In the genomic region with DNA sequence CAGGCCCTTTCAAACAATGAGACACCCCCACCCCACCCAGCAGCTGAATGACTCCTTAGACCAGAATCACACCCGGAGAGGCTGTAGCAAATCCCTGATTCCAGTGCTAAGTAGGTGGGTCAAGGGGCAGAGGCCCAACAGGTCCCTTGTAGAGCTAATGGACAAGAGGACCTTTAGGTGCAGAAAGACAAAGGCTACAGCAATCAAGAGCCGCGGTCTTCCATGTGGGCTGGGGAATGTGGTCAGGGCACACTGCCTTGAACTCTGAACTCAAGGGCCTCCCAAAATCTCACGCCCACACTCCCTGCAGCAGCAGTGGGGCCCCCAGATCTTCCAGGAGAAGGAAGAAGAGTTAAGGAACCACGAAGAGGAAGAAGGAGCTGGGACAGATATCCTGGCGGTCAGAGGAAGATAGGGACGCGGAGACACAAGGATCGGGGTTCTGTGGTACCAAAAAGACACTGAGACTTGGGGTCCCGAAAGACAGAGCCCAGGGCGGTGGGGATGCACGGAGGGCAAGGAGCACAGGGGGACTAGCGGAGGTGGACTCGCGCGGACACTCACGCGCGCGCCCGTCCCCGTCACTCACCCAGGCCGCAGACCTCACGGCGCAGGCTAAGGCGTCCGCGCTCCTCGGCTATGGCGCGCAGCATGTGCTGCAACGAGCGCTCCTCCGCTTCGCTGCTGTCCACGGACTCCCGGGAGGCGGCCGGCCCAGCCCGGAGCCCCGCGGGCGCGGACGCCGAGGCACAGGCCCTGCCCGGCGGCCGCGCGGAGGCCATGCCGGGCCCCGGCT, we compare ENCODE assay signal across 8 mouse cellular contexts. TPM values are rescaled to one million over a fixed set of nuclear protein-coding genes. Genes with fewer than 3 reads are reported as not detected.
DNase-seq lines count a peak whose midpoint lies in the region; ATAC-seq and TF ChIP-seq lines count a peak whose summit lies in the region.

No protein-coding gene starts in this region.

- no peak for TF ChIP-seq CTCF in liver, adult 2 months (IDR thresholded peaks at IDR 0.05; ENCODE audit: low read depth, low read length)
- TF ChIP-seq CTCF in lung, embryonic 14.5 days (IDR thresholded peaks at IDR 0.05; ENCODE audit: low read depth) = no peak
- no peak for TF ChIP-seq CTCF in olfactory bulb, adult 2 months (IDR thresholded peaks at IDR 0.05; ENCODE audit: insufficient read depth, low read depth, low read length)

- no peak for TF ChIP-seq POLR2A in liver, adult 2 months (IDR thresholded peaks at IDR 0.05; ENCODE audit: extremely low read depth, insufficient read depth, low read length)
- no peak for TF ChIP-seq POLR2A in olfactory bulb, adult 2 months (IDR thresholded peaks at IDR 0.05; ENCODE audit: insufficient read depth, low read depth, low read length)

- H3K9ac ChIP-seq in liver, adult 2 months (ENCODE audit: low read depth, low read length) = peak overlapping the region; percentile 95
- peak overlapping the region; percentile 90 for H3K9ac ChIP-seq in embryonic facial prominence, embryonic 13.5 days
- H3K9ac ChIP-seq in hindbrain, embryonic 13.5 days = peak overlapping the region; percentile 93
- H3K9ac ChIP-seq in lung, embryonic 14.5 days = peak overlapping the region; percentile 91

- peak; percentile 54 for ATAC-seq in embryonic facial prominence, embryonic 13.5 days (ENCODE audit: insufficient number of reproducible peaks, insufficient read depth, low FRiP score, low TSS enrichment, low read depth)
- peak; percentile 76 for ATAC-seq in hindbrain, embryonic 13.5 days (ENCODE audit: low FRiP score)
- ATAC-seq in lung, embryonic 14.5 days (ENCODE audit: insufficient read depth) = peak; percentile 57

- H3K4me1 ChIP-seq in liver, adult 2 months (ENCODE audit: control insufficient read depth, insufficient read depth, low read length) = peaks cover 11% of the 10 kb centered on the region
- peaks cover 30% of the 10 kb centered on the region for H3K4me1 ChIP-seq in embryonic facial prominence, embryonic 13.5 days
- peaks cover 53% of the 10 kb centered on the region for H3K4me1 ChIP-seq in hindbrain, embryonic 13.5 days (replicated peaks)
- 0 out of 2 replicates have a peak, but pooled peaks cover 4% of the 10 kb centered on the region for H3K4me1 ChIP-seq in lung, embryonic 14.5 days (ENCODE audit: insufficient read depth)
- peaks cover 51% of the 10 kb centered on the region for H3K4me1 ChIP-seq in olfactory bulb, adult 2 months (ENCODE audit: control insufficient read depth, insufficient read depth, low read length)

- peak; percentile 43 for DNase-seq in liver, adult 2 months (ENCODE audit: extremely low read depth, low read depth, low spot score)
- DNase-seq in liver (no peak), R1 (ENCODE audit: low read depth, low spot score) (peak; percentile 29)
- DNase-seq in lung, embryonic 14.5 days = peak; percentile 61
- no peak for DNase-seq in layer of hippocampus, adult 9-11 months

- H3K27ac ChIP-seq in liver, adult 2 months (replicated peaks; ENCODE audit: insufficient read depth, low read depth, low read length) = peak overlapping the region; percentile 37
- H3K27ac ChIP-seq in embryonic facial prominence, embryonic 13.5 days = peak overlapping the region; percentile 33; the same call in 1 of the 2 replicates
- peak overlapping the region; percentile 82 for H3K27ac ChIP-seq in hindbrain, embryonic 13.5 days
- H3K27ac ChIP-seq in lung, embryonic 14.5 days (ENCODE audit: low read depth) = peak overlapping the region; percentile 30; the same call in 1 of the 2 replicates
- H3K27ac ChIP-seq in olfactory bulb, adult 2 months (ENCODE audit: insufficient read depth, low read depth, low read length) = peak overlapping the region; percentile 50

- H3K79me2 ChIP-seq in liver, adult 2 months (ENCODE audit: control insufficient read depth, insufficient read depth, low read length) = peaks cover 21% of the 10 kb centered on the region

- no peaks in the 10 kb centered on the region for H3K36me3 ChIP-seq in liver, adult 2 months (ENCODE audit: control insufficient read depth, insufficient read depth, low read length)
- H3K36me3 ChIP-seq in embryonic facial prominence, embryonic 13.5 days = no peaks in the 10 kb centered on the region
- no peaks in the 10 kb centered on the region for H3K36me3 ChIP-seq in hindbrain, embryonic 13.5 days
- H3K36me3 ChIP-seq in lung, embryonic 14.5 days (ENCODE audit: insufficient read depth) = no peaks in the 10 kb centered on the region

- peak overlapping the region; percentile 86 for H3K4me3 ChIP-seq in liver, adult 2 months (ENCODE audit: insufficient read depth, low read depth, low read length)
- H3K4me3 ChIP-seq in embryonic facial prominence, embryonic 13.5 days = peak overlapping the region; percentile 87
- H3K4me3 ChIP-seq in hindbrain, embryonic 13.5 days = peak overlapping the region; percentile 86
- H3K4me3 ChIP-seq in lung, embryonic 14.5 days (ENCODE audit: low read depth, low read length) = peak overlapping the region; percentile 77
- H3K4me3 ChIP-seq in olfactory bulb, adult 2 months (ENCODE audit: insufficient read depth, low read depth, low read length) = peak overlapping the region; percentile 95

- WGBS in liver, adult 2 months = under 1% methylated on average over 50 of the region's 53 CpGs
- WGBS in embryonic facial prominence, embryonic 13.5 days = under 1% methylated on average over 31 of the region's 53 CpGs
- 1% methylated on average over 53 of the region's 53 CpGs for WGBS in hindbrain, embryonic 13.5 days
- 0% methylated on average over 51 of the region's 53 CpGs for WGBS in lung, embryonic 14.5 days
- 3% methylated on average over 53 of the region's 53 CpGs for WGBS in olfactory bulb, adult 2 months

- H3K4me2 ChIP-seq in embryonic facial prominence, embryonic 13.5 days = peak overlapping the region; percentile 93
- H3K4me2 ChIP-seq in hindbrain, embryonic 13.5 days = peak overlapping the region; percentile 82
- peak overlapping the region; percentile 84 for H3K4me2 ChIP-seq in lung, embryonic 14.5 days

- H3K27me3 ChIP-seq in liver, adult 2 months (ENCODE audit: control insufficient read depth, insufficient read depth, low read length) = no peaks in the 10 kb centered on the region
- H3K27me3 ChIP-seq in embryonic facial prominence, embryonic 13.5 days = 0 out of 2 replicates have a peak, but pooled peaks cover 2% of the 10 kb centered on the region
- 0 out of 2 replicates have a peak, but pooled peaks cover 6% of the 10 kb centered on the region for H3K27me3 ChIP-seq in hindbrain, embryonic 13.5 days
- no peaks in the 10 kb centered on the region for H3K27me3 ChIP-seq in lung, embryonic 14.5 days (ENCODE audit: insufficient read depth, low read length)

- no peaks in the 10 kb centered on the region for H3K9me3 ChIP-seq in embryonic facial prominence, embryonic 13.5 days
- H3K9me3 ChIP-seq in hindbrain, embryonic 13.5 days = no peaks in the 10 kb centered on the region
- no peaks in the 10 kb centered on the region for H3K9me3 ChIP-seq in lung, embryonic 14.5 days (ENCODE audit: low read depth, low read length)

RNA-seq across cellular contexts. Expression of a gene that starts 1.1 kb away (rescaled TPM):
- 9.8 and 11.3 TPM in 2 replicates for total RNA-seq in liver, adult 2 months (2014; rRNA removed)
- polyA plus RNA-seq in liver, adult 2 months (2012; rRNA removed) = 9.0 and 11.2 TPM in 2 replicates
- polyA plus RNA-seq in embryonic facial prominence, embryonic 13.5 days (2015; fragmentation: Nextera tagmentation; extraction: Ambion mirVana) = 8.7 and 9.2 TPM in 2 replicates
- polyA plus RNA-seq in hindbrain, embryonic 13.5 days (2015; fragmentation: Nextera tagmentation; extraction: Ambion mirVana) = 17.7 and 18.4 TPM in 2 replicates
- polyA plus RNA-seq in lung, embryonic 14.5 days (2014; fragmentation: Nextera tagmentation; extraction: Ambion mirVana) = 11.6 and 13.5 TPM in 2 replicates
- polyA plus RNA-seq in olfactory bulb, adult 2 months (2012; ENCODE audit: insufficient read depth, insufficient read length, low replicate concordance, missing spikeins) = not detected in 2 replicates

RNA-seq across cellular contexts. Expression of a gene that starts 29.7 kb away (rescaled TPM):
- total RNA-seq in liver, adult 2 months (2014; rRNA removed) = not detected in 2 replicates
- polyA plus RNA-seq in liver, adult 2 months (2012; rRNA removed) = not detected in 2 replicates
- 1.1 and 1.2 TPM in 2 replicates for polyA plus RNA-seq in embryonic facial prominence, embryonic 13.5 days (2015; fragmentation: Nextera tagmentation; extraction: Ambion mirVana)
- polyA plus RNA-seq in hindbrain, embryonic 13.5 days (2015; fragmentation: Nextera tagmentation; extraction: Ambion mirVana) = 0.26 and 0.66 TPM in 2 replicates
- 2.4 and 3.3 TPM in 2 replicates for polyA plus RNA-seq in lung, embryonic 14.5 days (2014; fragmentation: Nextera tagmentation; extraction: Ambion mirVana)
- polyA plus RNA-seq in olfactory bulb, adult 2 months (2012; ENCODE audit: insufficient read depth, insufficient read length, low replicate concordance, missing spikeins) = not detected in 2 replicates

RNA-seq across cellular contexts. Expression of a gene that starts 41.5 kb away (rescaled TPM):
- total RNA-seq in liver, adult 2 months (2014; rRNA removed) = 2.6 and 3.0 TPM in 2 replicates
- polyA plus RNA-seq in liver, adult 2 months (2012; rRNA removed) = 0.98 and 1.3 TPM in 2 replicates
- 23.2 and 23.6 TPM in 2 replicates for polyA plus RNA-seq in embryonic facial prominence, embryonic 13.5 days (2015; fragmentation: Nextera tagmentation; extraction: Ambion mirVana)
- polyA plus RNA-seq in hindbrain, embryonic 13.5 days (2015; fragmentation: Nextera tagmentation; extraction: Ambion mirVana) = 26.7 and 30.4 TPM in 2 replicates
- polyA plus RNA-seq in lung, embryonic 14.5 days (2014; fragmentation: Nextera tagmentation; extraction: Ambion mirVana) = 37.0 and 37.5 TPM in 2 replicates
- not detected in 2 replicates for polyA plus RNA-seq in olfactory bulb, adult 2 months (2012; ENCODE audit: insufficient read depth, insufficient read length, low replicate concordance, missing spikeins)

Comparison
In these comparisons a context has a peak if more than half of its experiments do, and no peak if none do; other contexts are left out.
1. DNase-seq: peak in liver, adult 2 months (single experiment), R1 (single experiment) and lung, embryonic 14.5 days (single experiment); none in liver (single experiment) and layer of hippocampus, adult 9-11 months (single experiment).
2. H3K27ac ChIP-seq: peak in every context shown above with its lines; median percentile 82 in hindbrain, embryonic 13.5 days; 50 in olfactory bulb, adult 2 months; 37 in liver, adult 2 months; 33 in embryonic facial prominence, embryonic 13.5 days; 30 in lung, embryonic 14.5 days.
3. RNA of a gene that starts 41.5 kb away (polyA plus RNA-seq): 37.0 to 37.5 TPM in lung, embryonic 14.5 days, 26.7 to 30.4 TPM in hindbrain, embryonic 13.5 days and 23.2 to 23.6 TPM in embryonic facial prominence, embryonic 13.5 days; 0.98 to 1.3 TPM in liver, adult 2 months and not detected in olfactory bulb, adult 2 months; every median in the first group is over 10 times any median in the second.
4. Peak in every context shown above with its lines, with median percentiles within 50 percentile points of each other: H3K4me3 ChIP-seq, H3K9ac ChIP-seq, ATAC-seq and H3K4me2 ChIP-seq.